Mouse (Mus musculus) CH12.LX (cell line): Measurements from ENCODE around the gene Efr3b. TPM values are rescaled to one million over a fixed set of nuclear protein-coding genes. Genes with fewer than 3 reads are reported as not detected.

Experiments used
- DNase-seq: peaks from one replicate; pipeline ENCODE4 v3.0.0-alpha.2; 2013; ENCODE audit errors: extremely low read depth
- H3K27ac ChIP-seq: 2 replicates; pipeline ENCODE4 v1.5.1; 2012; ENCODE audit warnings: low read depth, mild to moderate bottlenecking, control low read depth, moderate library complexity; ENCODE audit not compliant: insufficient read depth
- H3K27me3 ChIP-seq: replicated peaks from 2 replicates; pipeline ENCODE3; 2012; ENCODE audit warnings: inconsistent platforms
- H3K36me3 ChIP-seq, 2 experiments: replicated peaks in 1 of 2; 2 replicates each; pipeline versions ENCODE3 to v1.6.1; 2012; ENCODE audit warnings: inconsistent platforms in 1 of 2, low read length in 1 of 2, mild to moderate bottlenecking in 1 of 2, mixed read lengths in 1 of 2, moderate library complexity in 1 of 2; ENCODE audit not compliant: control insufficient read depth in 1 of 2, insufficient read depth in 1 of 2
- H3K4me1 ChIP-seq, 2 experiments: 2 replicates each; pipeline ENCODE4 v1.6.1; 2012; ENCODE audit warnings: inconsistent platforms in 1 of 2, moderate library complexity in 1 of 2; ENCODE audit not compliant: insufficient read depth in 2 of 2, control insufficient read depth in 1 of 2
- H3K4me2 ChIP-seq: 2 replicates; pipeline ENCODE4 v1.6.1; 2012; ENCODE audit warnings: low read depth, mild to moderate bottlenecking, control low read depth; ENCODE audit not compliant: poor library complexity, insufficient read depth, severe bottlenecking
- H3K4me3 ChIP-seq, 3 experiments: fragments of 150-350 bp in 1 of 3; sonication (generic) in 1 of 3; replicated peaks in 1 of 3; 2 replicates each; pipeline versions ENCODE3 to v1.5.1; 2011 to 2012; ENCODE audit warnings: low read depth in 2 of 3, low read length in 2 of 3, mild to moderate bottlenecking in 2 of 3, moderate library complexity in 2 of 3, control low read depth in 1 of 3, improper control_type of control experiment in 1 of 3, inconsistent platforms in 1 of 3, mixed read lengths in 1 of 3; ENCODE audit not compliant: poor library complexity in 1 of 3
- H3K79me2 ChIP-seq: replicated peaks from 2 replicates; pipeline ENCODE4 v1.6.1; 2012; ENCODE audit warnings: mild to moderate bottlenecking, moderate library complexity; ENCODE audit not compliant: control insufficient read depth, poor library complexity, insufficient read depth, severe bottlenecking; ENCODE audit errors: extremely low read depth
- H3K9ac ChIP-seq: 2 replicates; pipeline ENCODE4 v1.6.1; 2012; ENCODE audit warnings: low read depth, mild to moderate bottlenecking, control low read depth, moderate library complexity; ENCODE audit not compliant: insufficient read depth
- H3K9me3 ChIP-seq: replicated peaks from 2 replicates; pipeline ENCODE3; 2012; ENCODE audit warnings: low read length, inconsistent platforms, mixed read lengths
- BHLHE40 ChIP-seq: IDR thresholded peaks from 2 replicates; pipeline ENCODE4 v1.6.1; 2011; ENCODE audit warnings: mild to moderate bottlenecking, low read depth, low read length, improper control_type of control experiment
- CHD1 ChIP-seq: IDR thresholded peaks from 2 replicates; pipeline ENCODE4 v1.6.1; 2012; ENCODE audit warnings: low read depth, low read length, improper control_type of control experiment, inconsistent platforms
- CHD2 ChIP-seq: IDR thresholded peaks from 2 replicates; pipeline ENCODE4 v1.6.1; 2011; ENCODE audit warnings: low read length, improper control_type of control experiment
- CTCF ChIP-seq, 2 experiments: IDR thresholded peaks in 1 of 2; conservative IDR thresholded peaks in 1 of 2; 2 replicates each; pipeline ENCODE4 v1.5.1; 2011 to 2012; ENCODE audit warnings: low read depth in 2 of 2, low read length in 2 of 2, improper control_type of control experiment in 1 of 2, inconsistent platforms in 1 of 2, mild to moderate bottlenecking in 1 of 2, moderate library complexity in 1 of 2
- E2F4 ChIP-seq: IDR thresholded peaks from 2 replicates; pipeline ENCODE4 v1.6.1; 2011; ENCODE audit warnings: low read depth, low read length, improper control_type of control experiment; ENCODE audit not compliant: insufficient replicate concordance
- ELF1 ChIP-seq: IDR thresholded peaks from 2 replicates; pipeline ENCODE4 v1.6.1; 2014; ENCODE audit warnings: low read depth, mild to moderate bottlenecking, inconsistent platforms, low read length, improper control_type of control experiment
- EP300 ChIP-seq: IDR thresholded peaks from 2 replicates; pipeline ENCODE4 v1.6.1; 2011; ENCODE audit warnings: low read length, improper control_type of control experiment
- ETS1 ChIP-seq: conservative IDR thresholded peaks from 2 replicates; pipeline ENCODE4 v1.6.1; 2012; ENCODE audit warnings: low read depth, mild to moderate bottlenecking, inconsistent platforms, low read length, improper control_type of control experiment, moderate library complexity
- GABPA ChIP-seq: IDR thresholded peaks from 2 replicates; pipeline ENCODE4 v1.6.1; 2012; ENCODE audit warnings: low read depth, low read length, improper control_type of control experiment, inconsistent platforms; ENCODE audit not compliant: insufficient replicate concordance
- IRF4 ChIP-seq: IDR thresholded peaks from 2 replicates; pipeline ENCODE4 v1.6.1; 2014; ENCODE audit warnings: low read depth, mild to moderate bottlenecking, inconsistent platforms, low read length, improper control_type of control experiment
- JUND ChIP-seq: conservative IDR thresholded peaks from 2 replicates; pipeline ENCODE4 v1.6.1; 2011; ENCODE audit warnings: low read depth, low read length, improper control_type of control experiment
- KAT2A ChIP-seq: IDR thresholded peaks from 2 replicates; pipeline ENCODE4 v1.6.1; 2012; ENCODE audit warnings: low read length, improper control_type of control experiment, inconsistent platforms; ENCODE audit not compliant: insufficient replicate concordance
- MAFK ChIP-seq: IDR thresholded peaks from 2 replicates; pipeline ENCODE4 v1.6.1; 2011; ENCODE audit warnings: low read length, improper control_type of control experiment; ENCODE audit not compliant: insufficient replicate concordance
- MAX ChIP-seq: IDR thresholded peaks from 2 replicates; pipeline ENCODE4 v1.6.1; 2011; ENCODE audit warnings: low read length, improper control_type of control experiment
- MEF2A ChIP-seq: IDR thresholded peaks from 2 replicates; pipeline ENCODE4 v1.6.1; 2014; ENCODE audit warnings: low read depth, mild to moderate bottlenecking, inconsistent platforms, low read length, improper control_type of control experiment, borderline replicate concordance
- MXI1 ChIP-seq: IDR thresholded peaks from 2 replicates; pipeline ENCODE4 v1.6.1; 2011; ENCODE audit warnings: mild to moderate bottlenecking, low read depth, low read length, improper control_type of control experiment
- PAX5 ChIP-seq: IDR thresholded peaks from 2 replicates; pipeline ENCODE4 v1.6.1; 2012; ENCODE audit warnings: low read length, inconsistent platforms, mixed read lengths
- POLR2A ChIP-seq: IDR thresholded peaks from 2 replicates; pipeline ENCODE4 v1.6.1; 2011; ENCODE audit warnings: low read depth, mild to moderate bottlenecking, improper control_type of control experiment, low read length
- RAD21 ChIP-seq: IDR thresholded peaks from 2 replicates; pipeline ENCODE4 v1.6.1; 2011; ENCODE audit warnings: low read depth, mild to moderate bottlenecking, low read length, improper control_type of control experiment, moderate library complexity
- SMC3 ChIP-seq: IDR thresholded peaks from 2 replicates; pipeline ENCODE4 v1.6.1; 2011; ENCODE audit warnings: low read depth, low read length, improper control_type of control experiment
- TBP ChIP-seq: conservative IDR thresholded peaks from 2 replicates; pipeline ENCODE4 v1.6.1; 2011; ENCODE audit warnings: low read depth, low read length, improper control_type of control experiment
- USF2 ChIP-seq: conservative IDR thresholded peaks from 2 replicates; pipeline ENCODE4 v1.6.1; 2011; ENCODE audit warnings: low read depth, low read length, improper control_type of control experiment
- ZC3H11A ChIP-seq: IDR thresholded peaks from 2 replicates; pipeline ENCODE4 v1.6.1; 2012; ENCODE audit warnings: low read depth, mild to moderate bottlenecking, inconsistent platforms, low read length, improper control_type of control experiment
- ZKSCAN1 ChIP-seq: IDR thresholded peaks from 2 replicates; pipeline ENCODE4 v1.6.1; 2012; ENCODE audit warnings: low read depth, inconsistent platforms, low read length, improper control_type of control experiment, borderline replicate concordance
- ZMIZ1 ChIP-seq: IDR thresholded peaks from 2 replicates; pipeline ENCODE4 v1.6.1; 2012; ENCODE audit warnings: low read depth, mild to moderate bottlenecking, inconsistent platforms, low read length, improper control_type of control experiment
- ZNF384 ChIP-seq: IDR thresholded peaks from 2 replicates; pipeline ENCODE4 v1.6.1; 2012; ENCODE audit warnings: low read depth, low read length, improper control_type of control experiment, inconsistent platforms
- dilution Hi-C: fragments of 300-500 bp; cut with MboI; formaldehyde crosslinking; loops from 2 replicates; pipeline ENCODE4 v1.14.3; 2020; ENCODE audit warnings: low sequenced_read_pairs; ENCODE audit not compliant: extremely low pct_unique_long_range_greater_than_20kb, extremely low pct_ligation_motif_present
- in situ Hi-C: fragments of 300-500 bp; cut with MboI; formaldehyde crosslinking; loops from 3 replicates; pipeline ENCODE4 v1.14.3; 2019; ENCODE audit warnings: low sequenced_read_pairs, low pct_ligation_motif_present, low pct_unique_long_range_greater_than_20kb, mixed read lengths
- polyA plus RNA-seq: library from polyadenylated mRNA; unstranded; fragments of >175 nt; gene quantifications from 2 replicates; pipeline ENCODE4 v1.2.1, GENCODE M21; 2012; ENCODE audit warnings: low read depth; ENCODE audit not compliant: insufficient read length
- total RNA-seq, 2 experiments: library from RNA; depleted of rRNA; stranded (reverse); fragments of 300-350 nt in 1 of 2; fragments of >200 nt in 1 of 2; gene quantifications; 2 replicates each; pipeline ENCODE4 v1.2.3; 2012 to 2014

Gene Efr3b
- total and polyA plus RNA-seq, 3 experiments, result 0.68 to 2.1 (median 0.82) TPM

DNA sequence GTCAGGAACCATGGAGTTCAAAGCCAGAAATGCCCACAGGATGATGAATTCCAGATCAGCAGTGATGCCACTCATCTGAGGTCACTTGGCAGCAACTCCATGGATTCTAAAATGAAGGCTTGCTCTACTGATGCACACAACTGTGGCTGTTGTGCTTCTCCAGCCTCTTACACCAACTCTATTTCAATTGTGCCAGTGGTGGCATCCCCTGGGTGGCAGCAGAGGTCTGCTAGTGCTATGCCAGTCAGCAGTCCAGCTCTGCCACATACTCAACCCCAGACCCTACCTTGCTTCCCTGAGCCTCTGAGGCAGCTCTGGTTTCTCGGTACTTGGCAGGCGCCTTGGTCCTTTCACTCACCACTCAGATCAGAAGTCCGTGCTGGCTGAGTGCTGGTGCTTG, 109.9 kb downstream of the Efr3b start:
- TF ChIP-seq CTCF (conservative IDR thresholded peaks at IDR 0.05 in 1 of 2, IDR thresholded peaks at IDR 0.05 in 1 of 2; ENCODE audit: low read depth in 2 of 2, low read length in 2 of 2) (peak in 1 of 2 experiments; percentile 54; a peak in 2 of 4 replicates), RAD21 (peak; percentile 57), E2F4 (no peak), ELF1 (no peak), SMC3 (peak; percentile 46)
- H3K4me2 ChIP-seq, result no peak overlapping the region
- H3K9me3 ChIP-seq, result no peaks in the 10 kb centered on the region
- no peaks in the 10 kb centered on the region for H3K36me3 ChIP-seq
- H3K4me1 ChIP-seq, result no peaks in the 10 kb centered on the region
- DNase-seq, result no peak
- H3K79me2 ChIP-seq, result no peaks in the 10 kb centered on the region
- H3K27ac ChIP-seq, result no peak overlapping the region
- dilution Hi-C loops (no loop called here), in situ Hi-C loops (loop anchor here (5.0 to 25.0 kb wide), 2 partner anchors 148 to 608 kb away; no protein-coding TSS in a partner anchor)
- H3K27me3 ChIP-seq, result no peaks in the 10 kb centered on the region
- H3K4me3 ChIP-seq, result no peak overlapping the region
- no peak overlapping the region for H3K9ac ChIP-seq

DNA sequence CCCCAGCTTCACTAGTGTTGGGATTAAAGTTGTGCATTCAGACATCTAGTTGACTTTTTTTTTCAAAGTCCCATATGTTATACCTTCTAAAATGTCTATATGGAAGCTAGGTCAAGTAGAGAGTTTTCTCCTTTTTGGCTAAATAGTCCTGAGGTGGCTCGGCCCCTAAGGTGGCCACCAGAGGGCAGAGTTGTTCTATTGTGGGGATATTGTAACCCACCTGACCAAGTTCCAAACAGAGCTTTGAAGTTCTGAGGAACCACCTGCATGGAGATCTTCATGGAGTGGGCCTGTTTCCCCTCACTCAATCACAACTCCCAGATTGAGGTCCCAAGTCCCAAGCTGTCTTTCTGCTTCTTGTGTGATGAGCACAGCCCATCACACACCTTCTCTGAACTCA, 112.6 kb downstream of the Efr3b start:
- Histone ChIP-seq H3K4me2 (no peak overlapping the region), H3K9ac (no peak overlapping the region), H3K4me1 (no peaks in the 10 kb centered on the region), H3K4me3 (no peak overlapping the region), H3K27me3 (no peaks in the 10 kb centered on the region), H3K9me3 (no peaks in the 10 kb centered on the region), H3K27ac (no peak overlapping the region), H3K79me2 (no peaks in the 10 kb centered on the region), H3K36me3 (no peaks in the 10 kb centered on the region)
- TF ChIP-seq CTCF (conservative IDR thresholded peaks at IDR 0.05 in 1 of 2, IDR thresholded peaks at IDR 0.05 in 1 of 2; ENCODE audit: low read depth in 2 of 2, low read length in 2 of 2) (peak; percentile 68 to 91), BHLHE40 (no peak), ELF1 (no peak), KAT2A (no peak), ZNF384 (no peak), RAD21 (peak; percentile 94), SMC3 (peak; percentile 89), ZC3H11A (peak; percentile 67), PAX5 (no peak), ZKSCAN1 (no peak)
- in situ Hi-C loops (loop anchor here (5.0 to 25.0 kb wide), 2 partner anchors 151 to 611 kb away; no protein-coding TSS in a partner anchor), dilution Hi-C loops (no loop called here)
- peak; percentile 68 for DNase-seq

DNA sequence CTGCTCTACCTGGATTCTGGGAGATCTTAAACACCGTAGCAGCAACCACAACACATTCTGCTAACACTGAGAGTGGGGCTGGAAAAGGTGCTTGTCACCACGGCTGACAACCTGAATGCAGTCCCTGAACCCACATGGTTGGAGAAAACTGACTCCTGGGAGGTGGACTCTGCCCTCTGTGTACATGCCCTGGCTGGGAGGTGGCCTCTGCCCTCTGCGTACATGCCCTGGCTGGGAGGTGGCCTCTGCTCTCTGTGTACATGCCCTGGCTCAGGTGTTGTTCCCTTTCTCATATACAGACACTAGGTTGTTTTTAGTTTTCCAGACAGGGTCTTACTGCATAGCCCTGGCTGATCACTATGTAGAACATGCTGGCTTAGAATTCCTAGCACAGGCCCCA, 119.3 kb downstream of the Efr3b start:
- Histone ChIP-seq H3K9me3 (no peaks in the 10 kb centered on the region), H3K9ac (no peak overlapping the region), H3K4me3 (no peak overlapping the region), H3K79me2 (no peaks in the 10 kb centered on the region), H3K27me3 (no peaks in the 10 kb centered on the region), H3K36me3 (peaks cover 0 to 12% of the 10 kb centered on the region in 2 experiments), H3K4me1 (peaks cover 2 to 32% of the 10 kb centered on the region in 2 experiments; a peak in 3 of 4 replicates), H3K4me2 (no peak overlapping the region), H3K27ac (no peak overlapping the region)
- TF ChIP-seq CHD1, result no peak
- no peak for TF ChIP-seq USF2
- TF ChIP-seq E2F4, result no peak
- TF ChIP-seq MAX, result no peak
- TF ChIP-seq ZNF384, result no peak
- TF ChIP-seq KAT2A, result no peak
- TF ChIP-seq JUND, result no peak
- TF ChIP-seq MXI1, result no peak
- TF ChIP-seq PAX5, result no peak
- TF ChIP-seq ETS1, result no peak
- TF ChIP-seq GABPA, result no peak
- TF ChIP-seq MEF2A, result no peak
- TF ChIP-seq TBP, result no peak
- TF ChIP-seq CHD2, result no peak
- TF ChIP-seq EP300, result no peak
- TF ChIP-seq POLR2A, result no peak
- TF ChIP-seq ZMIZ1, result no peak
- TF ChIP-seq MAFK, result no peak
- no peak for TF ChIP-seq IRF4
- in situ Hi-C loops, result no loop called here
- DNase-seq, result no peak
- dilution Hi-C loops, result no loop called here
